Mouse (Mus musculus): ENCODE data around the gene Hap1.

GRCm38 (mm10) chr11:100399727-100400538 lies 44.0 kb upstream of the Hap1 start:
- TF ChIP-seq CTCF (IDR thresholded peaks at IDR 0.05; ENCODE audit: low read depth) (no peak), EP300 (IDR thresholded peaks at IDR 0.05; ENCODE audit: low read depth) (no peak)
